Mouse (Mus musculus) liver, adult 2 months (tissue): ENCODE data around the gene Sort1. TPM values are rescaled to one million over a fixed set of nuclear protein-coding genes. Genes with fewer than 3 reads are reported as not detected.

Source experiments
- DNase-seq: peaks from one replicate; pipeline ENCODE4 v3.0.0-alpha.2; 2011; ENCODE audit warnings: low read depth, low spot score; ENCODE audit errors: extremely low read depth
- H3K27ac ChIP-seq: fragments of 200-500 bp; replicated peaks from 2 replicates; pipeline ENCODE4 v1.5.1; 2012; ENCODE audit warnings: low read depth, mild to moderate bottlenecking, control low read depth, inconsistent platforms, low read length; ENCODE audit not compliant: insufficient read depth
- H3K27me3 ChIP-seq: fragments of 200-500 bp; 2 replicates; pipeline ENCODE4 v1.6.1; 2012; ENCODE audit warnings: mild to moderate bottlenecking, moderate library complexity, low read length, inconsistent platforms; ENCODE audit not compliant: control insufficient read depth, insufficient read depth
- H3K36me3 ChIP-seq: fragments of 200-500 bp; 2 replicates; pipeline ENCODE4 v1.6.1; 2012; ENCODE audit warnings: low read length, inconsistent platforms; ENCODE audit not compliant: control insufficient read depth, insufficient read depth
- H3K4me1 ChIP-seq: fragments of 200-500 bp; 2 replicates; pipeline ENCODE4 v1.6.1; 2011; ENCODE audit warnings: low read length; ENCODE audit not compliant: control insufficient read depth, insufficient read depth
- H3K4me3 ChIP-seq: fragments of 200-500 bp; 2 replicates; pipeline ENCODE4 v1.5.1; 2011; ENCODE audit warnings: low read depth, mild to moderate bottlenecking, control low read depth, low read length, moderate library complexity; ENCODE audit not compliant: insufficient read depth
- H3K79me2 ChIP-seq: fragments of 200-500 bp; 2 replicates; pipeline ENCODE4 v1.6.1; 2012; ENCODE audit warnings: inconsistent platforms, mild to moderate bottlenecking, low read length, moderate library complexity; ENCODE audit not compliant: control insufficient read depth, insufficient read depth
- H3K9ac ChIP-seq: fragments of 200-500 bp; 2 replicates; pipeline ENCODE4 v1.6.1; 2012; ENCODE audit warnings: low read depth, mild to moderate bottlenecking, control low read depth, inconsistent platforms, low read length
- CTCF ChIP-seq: fragments of 200-500 bp; IDR thresholded peaks from 2 replicates; pipeline ENCODE4 v1.5.1; 2011; ENCODE audit warnings: low read depth, low read length, control low read depth
- POLR2A ChIP-seq: fragments of 200-500 bp; IDR thresholded peaks from 2 replicates; pipeline ENCODE4 v1.6.1; 2011; ENCODE audit warnings: low read length, control low read depth; ENCODE audit not compliant: insufficient read depth; ENCODE audit errors: extremely low read depth
- WGBS: fragments of 180-500 bp; shearing (Covaris S2); methylation state at CpG from one replicate; pipeline ENCODE4 v1.1.7; 2018; 5-methylcytosine and 5-hydroxymethylcytosine counted together
- polyA plus RNA-seq: library from polyadenylated mRNA; depleted of rRNA; stranded (reverse); fragments of >200 nt; gene quantifications from 2 replicates; pipeline ENCODE4 v1.2.3, GENCODE M21; 2012
- total RNA-seq: library from RNA; depleted of rRNA; stranded (reverse); fragments of >200 nt; gene quantifications from 2 replicates; pipeline ENCODE4 v1.2.3, GENCODE M21; 2014

Sort1 gene
- total and polyA plus RNA-seq, 2 experiments: 6.5 to 8.3 TPM

DNA sequence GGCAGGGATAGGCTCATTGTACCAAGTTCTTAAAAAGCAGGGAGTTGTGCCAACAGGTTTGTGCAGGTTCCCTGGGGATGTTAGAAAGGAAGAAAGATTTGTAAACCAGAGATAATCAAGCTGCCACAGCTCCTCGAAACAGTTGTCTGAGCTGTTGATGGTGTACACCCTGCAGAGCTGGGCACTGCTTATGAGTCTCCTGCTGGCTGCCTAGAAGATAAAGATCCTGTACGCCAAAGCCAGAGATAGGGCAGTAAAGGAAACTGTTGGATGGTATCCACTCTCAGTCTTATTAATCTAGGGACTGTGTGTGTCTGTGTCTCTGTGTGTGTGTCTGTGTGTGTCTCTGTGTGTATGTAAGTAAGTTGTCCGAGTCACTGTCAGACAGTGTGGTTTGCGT, 37.8 kb downstream of the Sort1 start:
- Histone ChIP-seq H3K4me3 (no peak overlapping the region), H3K36me3 (0 out of 2 replicates have a peak, but pooled peaks cover 1% of the 10 kb centered on the region), H3K4me1 (peaks cover 4% of the 10 kb centered on the region; the same call in 1 of the 2 replicates), H3K79me2 (no peaks in the 10 kb centered on the region), H3K9ac (no peak overlapping the region), H3K27ac (no peak overlapping the region), H3K27me3 (no peaks in the 10 kb centered on the region)
- DNase-seq: no peak
- TF ChIP-seq CTCF: no peak
- no peak for TF ChIP-seq POLR2A
- 80% methylated on average over 4 of the region's 4 CpGs for WGBS

- Histone ChIP-seq H3K27me3 (no peaks in the 10 kb centered on the region), H3K79me2 (no peaks in the 10 kb centered on the region), H3K4me1 (peaks cover 4% of the 10 kb centered on the region; the same call in 1 of the 2 replicates), H3K36me3 (0 out of 2 replicates have a peak, but pooled peaks cover 1% of the 10 kb centered on the region), H3K9ac (no peak overlapping the region), H3K27ac (no peak overlapping the region), H3K4me3 (no peak overlapping the region)
- TF ChIP-seq CTCF (no peak), POLR2A (no peak)
- WGBS: 74% methylated on average over 4 of the region's 4 CpGs
- DNase-seq: no peak
These were observed 38.3 kb downstream of the Sort1 start for GRCm38 (mm10) chr3:108322136-108322535.

GRCm38 (mm10) chr3:108322962-108323361, 39.1 kb downstream of the Sort1 start:
- Histone ChIP-seq H3K79me2 (no peaks in the 10 kb centered on the region), H3K4me3 (no peak overlapping the region), H3K9ac (no peak overlapping the region), H3K36me3 (peaks cover 3% of the 10 kb centered on the region; the same call in 1 of the 2 replicates), H3K27ac (no peak overlapping the region), H3K4me1 (peaks cover 4% of the 10 kb centered on the region; the same call in 1 of the 2 replicates), H3K27me3 (no peaks in the 10 kb centered on the region)
- WGBS: 99% methylated on average over 3 of the region's 3 CpGs
- DNase-seq: no peak
- TF ChIP-seq CTCF: no peak
- no peak for TF ChIP-seq POLR2A

DNA sequence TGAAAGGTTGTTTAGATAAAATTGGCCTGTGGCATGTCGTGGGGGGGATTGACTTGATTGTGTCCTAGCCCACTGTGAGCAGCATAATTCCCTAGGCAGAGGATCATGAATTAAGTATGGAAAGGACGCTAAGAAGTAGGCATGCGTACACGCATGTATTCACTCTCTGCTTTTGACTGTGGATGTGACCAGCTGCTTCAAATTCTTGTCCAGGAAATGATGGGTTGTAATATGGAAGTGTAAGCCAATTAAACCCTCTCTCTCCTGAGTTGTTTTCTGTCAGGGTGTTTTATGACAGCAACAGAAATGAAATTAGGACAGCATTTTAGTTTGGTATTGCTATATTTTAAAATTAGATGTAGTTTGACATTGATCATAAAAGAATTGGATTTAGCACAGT, 41.0 kb downstream of the Sort1 start:
- H3K79me2 ChIP-seq: no peaks in the 10 kb centered on the region
- 92% methylated on average over 4 of the region's 4 CpGs for WGBS
- H3K4me1 ChIP-seq: no peaks in the 10 kb centered on the region
- H3K27ac ChIP-seq: no peak overlapping the region
- no peaks in the 10 kb centered on the region for H3K27me3 ChIP-seq
- no peak overlapping the region for H3K4me3 ChIP-seq
- H3K36me3 ChIP-seq: peaks cover 5% of the 10 kb centered on the region; the same call in 1 of the 2 replicates
- no peak for TF ChIP-seq POLR2A
- no peak for TF ChIP-seq CTCF
- no peak for DNase-seq
- H3K9ac ChIP-seq: no peak overlapping the region

DNA sequence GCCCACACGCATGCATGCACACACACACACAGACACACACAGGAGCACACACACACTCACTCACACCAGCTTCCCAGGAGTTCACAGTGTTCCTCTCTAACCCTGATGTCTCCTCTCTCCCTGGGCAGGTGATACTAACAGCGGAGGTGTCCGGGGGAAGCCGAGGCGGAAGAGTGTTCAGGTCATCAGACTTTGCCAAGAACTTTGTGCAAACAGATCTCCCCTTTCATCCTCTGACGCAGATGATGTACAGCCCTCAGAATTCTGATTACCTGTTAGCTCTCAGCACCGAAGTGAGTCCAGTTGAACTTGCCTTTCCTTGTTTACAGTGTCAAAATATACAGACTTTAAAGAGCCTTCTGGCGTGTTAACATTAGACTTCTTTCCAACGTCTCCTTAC, 41.6 kb downstream of the Sort1 start:
- Histone ChIP-seq H3K79me2 (no peaks in the 10 kb centered on the region), H3K4me1 (no peaks in the 10 kb centered on the region), H3K27ac (no peak overlapping the region), H3K9ac (no peak overlapping the region), H3K4me3 (no peak overlapping the region), H3K27me3 (no peaks in the 10 kb centered on the region), H3K36me3 (peaks cover 7% of the 10 kb centered on the region; the same call in 1 of the 2 replicates)
- WGBS: 84% methylated on average over 9 of the region's 9 CpGs
- DNase-seq: no peak
- TF ChIP-seq CTCF (no peak), POLR2A (no peak)

- Histone ChIP-seq H3K4me1 (no peaks in the 10 kb centered on the region), H3K79me2 (no peaks in the 10 kb centered on the region), H3K36me3 (peaks cover 7% of the 10 kb centered on the region; the same call in 1 of the 2 replicates), H3K4me3 (no peak overlapping the region), H3K27me3 (no peaks in the 10 kb centered on the region), H3K27ac (no peak overlapping the region), H3K9ac (no peak overlapping the region)
- 91% methylated on average over 8 of the region's 8 CpGs for WGBS
- no peak for DNase-seq
- no peak for TF ChIP-seq POLR2A
- no peak for TF ChIP-seq CTCF
These were observed 43.4 kb downstream of the Sort1 start for GRCm38 (mm10) chr3:108327275-108327674.
